Mouse (Mus musculus) limb, embryonic 14.5 days (tissue): ENCODE data around the gene Slc35f3. TPM values are rescaled to one million over a fixed set of nuclear protein-coding genes. Genes with fewer than 3 reads are reported as not detected.
A peak's percentile ranks its signal among the peaks of the same experiment; 100 is the strongest.

Experiments used
- ATAC-seq: fragments of 200-750 bp; cut with Nextera tagmentation; 2 replicates; pipeline ENCODE4 v1.8.0; 2017; ENCODE audit warnings: low read depth, moderate number of reproducible peaks, moderate TSS enrichment; ENCODE audit not compliant: low FRiP score
- DNase-seq: peaks from one replicate; pipeline ENCODE4 v3.0.0-alpha.2; 2015; ENCODE audit warnings: low spot score
- H3K27ac ChIP-seq: fragments of 300-500 bp; sonication (generic); replicated peaks from 2 replicates; pipeline ENCODE4 v1.5.1; 2014; ENCODE audit warnings: low read depth, mild to moderate bottlenecking, low read length, moderate library complexity, mixed read lengths
- H3K27me3 ChIP-seq: fragments of 300-500 bp; sonication (generic); 2 replicates; pipeline ENCODE4 v1.6.1; 2014; ENCODE audit warnings: low read length, mixed read lengths; ENCODE audit not compliant: control insufficient read depth, insufficient read depth
- H3K36me3 ChIP-seq: fragments of 300-500 bp; sonication (generic); 2 replicates; pipeline ENCODE4 v1.6.1; 2014; ENCODE audit warnings: mild to moderate bottlenecking, low read length, moderate library complexity, mixed read lengths; ENCODE audit not compliant: control insufficient read depth, insufficient read depth
- H3K4me1 ChIP-seq: fragments of 300-500 bp; sonication (generic); 2 replicates; pipeline ENCODE4 v1.6.1; 2014; ENCODE audit warnings: antibody characterized with exemption, low read length, mixed read lengths; ENCODE audit not compliant: control insufficient read depth, insufficient read depth
- H3K4me2 ChIP-seq: fragments of 300-500 bp; sonication (generic); replicated peaks from 2 replicates; pipeline ENCODE4 v1.6.1; 2014; ENCODE audit warnings: low read depth, mild to moderate bottlenecking, low read length, moderate library complexity; ENCODE audit not compliant: severe bottlenecking
- H3K4me3 ChIP-seq: fragments of 300-500 bp; sonication (generic); replicated peaks from 2 replicates; pipeline ENCODE4 v1.5.1; 2014; ENCODE audit warnings: low read length
- H3K9ac ChIP-seq: fragments of 300-500 bp; sonication (generic); 2 replicates; pipeline ENCODE4 v1.6.1; 2014; ENCODE audit warnings: mild to moderate bottlenecking, low read depth, low read length, moderate library complexity; ENCODE audit not compliant: severe bottlenecking
- H3K9me3 ChIP-seq: fragments of 300-500 bp; sonication (generic); 2 replicates; pipeline ENCODE4 v1.6.1; 2016; ENCODE audit warnings: low read length; ENCODE audit not compliant: control insufficient read depth
- POLR2A ChIP-seq: fragments of 200-500 bp; IDR thresholded peaks from 2 replicates; pipeline ENCODE4 v1.8.0; 2012; ENCODE audit warnings: inconsistent platforms, mild to moderate bottlenecking, moderate library complexity, borderline replicate concordance; ENCODE audit not compliant: insufficient read depth, insufficient read length; ENCODE audit errors: extremely low read depth
- WGBS: fragments of 180-500 bp; shearing (Covaris S2); extraction: QIAGEN DNeasy Blood & Tissue Kit; methylation state at CpG from one replicate; pipeline ENCODE4 v1.1.7; 2014; 5-methylcytosine and 5-hydroxymethylcytosine counted together
- polyA plus RNA-seq, 2 experiments: library from polyadenylated mRNA; depleted of rRNA in 1 of 2; stranded (reverse) in 1 of 2; unstranded in 1 of 2; fragments of >200 nt; fragmentation: Nextera tagmentation in 1 of 2; extraction: Ambion mirVana in 1 of 2; gene quantifications; 2 replicates each; pipeline versions ENCODE4 v1.2.1 to v1.2.3; 2012 to 2014

The Slc35f3 gene
- polyA plus RNA-seq (2012; rRNA removed), result 1.8 TPM in 2 replicates
- 1.7 and 1.8 TPM in 2 replicates for polyA plus RNA-seq (2014; fragmentation: Nextera tagmentation; extraction: Ambion mirVana)

DNA sequence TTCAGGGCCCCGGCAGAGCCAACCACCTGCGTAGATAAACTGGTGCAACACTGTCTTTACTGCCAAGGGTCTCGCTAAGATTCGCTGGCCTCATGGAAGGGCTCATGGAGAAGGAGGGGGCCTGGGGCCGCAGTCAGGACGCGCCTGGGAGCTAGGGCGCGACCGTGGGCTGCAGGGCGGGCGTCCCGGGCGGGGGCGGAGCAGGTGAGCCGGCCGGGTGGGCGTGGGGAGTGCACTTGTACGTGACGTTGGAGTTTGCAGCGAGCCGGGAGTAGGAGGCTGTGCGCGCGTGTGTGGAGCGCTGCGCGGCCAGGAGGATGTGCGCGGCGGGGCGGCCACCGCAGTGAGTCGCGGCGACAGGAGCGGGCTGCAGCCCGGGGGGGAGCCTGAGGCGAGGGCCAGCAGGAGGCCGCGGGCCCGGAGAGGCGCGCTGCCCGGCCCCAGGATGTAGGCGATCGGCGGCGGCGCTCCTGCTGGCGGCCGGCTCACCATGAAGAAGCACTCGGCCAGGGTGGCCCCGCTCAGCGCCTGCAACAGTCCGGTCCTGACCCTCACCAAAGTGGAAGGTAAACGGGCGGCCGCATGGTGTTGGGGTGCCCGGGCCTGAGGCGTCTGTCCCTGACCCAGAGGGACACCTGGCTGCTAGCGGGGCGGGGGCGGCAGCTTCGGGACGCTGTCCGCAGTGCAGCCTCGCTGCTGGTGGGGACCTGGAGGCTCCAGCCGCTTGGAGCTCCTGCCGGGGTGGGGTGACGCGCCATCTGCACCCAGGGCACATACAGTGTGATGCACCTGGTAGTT, at the start of gene Slc35f3:
Gene Slc35f3, plus strand, starts transcription at position 263 of the 798 bp plus-strand sequence.
- no peak within 1 kb of the TSS for H3K27ac ChIP-seq
- no peaks in the 10 kb centered on the region for H3K4me1 ChIP-seq
- peaks cover 22% of the 10 kb centered on the region for H3K27me3 ChIP-seq
- DNase-seq (peak; percentile 26), ATAC-seq (peak; percentile 63; the same call in 1 of the 2 replicates)
- peak within 1 kb of the TSS; percentile 51 for H3K4me3 ChIP-seq
- no peaks in the 10 kb centered on the region for H3K9me3 ChIP-seq
- WGBS, result 1% methylated on average over 49 of the region's 72 CpGs
- peak within 1 kb of the TSS; percentile 53 for H3K9ac ChIP-seq
- H3K36me3 ChIP-seq, result no peaks in the 10 kb centered on the region
- TF ChIP-seq POLR2A, result no peak
- peak within 1 kb of the TSS; percentile 95 for H3K4me2 ChIP-seq

- no peak overlapping the region for H3K4me3 ChIP-seq
- no peak overlapping the region for H3K9ac ChIP-seq
- no peaks in the 10 kb centered on the region for H3K36me3 ChIP-seq
- H3K9me3 ChIP-seq, result no peaks in the 10 kb centered on the region
- no peak for TF ChIP-seq POLR2A
- 59% methylated on average over 4 of the region's 4 CpGs for WGBS
- no peaks in the 10 kb centered on the region for H3K4me1 ChIP-seq
- H3K27ac ChIP-seq, result no peak overlapping the region
- no peak for DNase-seq
- no peak for ATAC-seq
- H3K27me3 ChIP-seq, result no peaks in the 10 kb centered on the region; the same call in 1 of the 2 replicates
- no peak overlapping the region for H3K4me2 ChIP-seq
Measured at GRCm38 (mm10) chr8:126250486-126250885, 47.9 kb upstream of the Slc35f3 start.

- Histone ChIP-seq H3K9me3 (no peaks in the 10 kb centered on the region), H3K27ac (no peak overlapping the region), H3K27me3 (no peaks in the 10 kb centered on the region; the same call in 1 of the 2 replicates), H3K4me3 (no peak overlapping the region), H3K36me3 (no peaks in the 10 kb centered on the region), H3K4me1 (no peaks in the 10 kb centered on the region), H3K4me2 (no peak overlapping the region), H3K9ac (no peak overlapping the region)
- 47% methylated on average over 9 of the region's 9 CpGs for WGBS
- DNase-seq (no peak), ATAC-seq (no peak)
- TF ChIP-seq POLR2A, result no peak
Measured at GRCm38 (mm10) chr8:126256585-126257391, 41.6 kb upstream of the Slc35f3 start.

- Histone ChIP-seq H3K4me2 (no peak overlapping the region), H3K27me3 (no peaks in the 10 kb centered on the region; the same call in 1 of the 2 replicates), H3K27ac (no peak overlapping the region), H3K9me3 (no peaks in the 10 kb centered on the region), H3K4me1 (no peaks in the 10 kb centered on the region), H3K4me3 (no peak overlapping the region), H3K36me3 (no peaks in the 10 kb centered on the region), H3K9ac (no peak overlapping the region)
- no peak for TF ChIP-seq POLR2A
- DNase-seq (no peak), ATAC-seq (no peak)
- WGBS, result 66% methylated on average over 8 of the region's 8 CpGs
Measured at GRCm38 (mm10) chr8:126257392-126257681, 41.0 kb upstream of the Slc35f3 start.

- Histone ChIP-seq H3K9ac (no peak overlapping the region), H3K27me3 (no peaks in the 10 kb centered on the region; the same call in 1 of the 2 replicates), H3K27ac (no peak overlapping the region), H3K4me2 (peak overlapping the region; percentile 33; the same call in 1 of the 2 replicates), H3K4me1 (no peaks in the 10 kb centered on the region), H3K36me3 (no peaks in the 10 kb centered on the region), H3K9me3 (no peaks in the 10 kb centered on the region), H3K4me3 (no peak overlapping the region)
- WGBS, result 7% methylated on average over 15 of the region's 15 CpGs
- ATAC-seq (no peak), DNase-seq (peak; percentile 70)
- TF ChIP-seq POLR2A, result no peak
Measured at GRCm38 (mm10) chr8:126258175-126258781, 40.1 kb upstream of the Slc35f3 start.
